Mouse (Mus musculus): ENCODE measurements around the gene Timp2.
"Not testable (repeated sequence)": the region's sequence is repeated elsewhere in the genome, so short reads cannot be mapped to it uniquely, and the experiment has no call there.

Gene Timp2

DNA sequence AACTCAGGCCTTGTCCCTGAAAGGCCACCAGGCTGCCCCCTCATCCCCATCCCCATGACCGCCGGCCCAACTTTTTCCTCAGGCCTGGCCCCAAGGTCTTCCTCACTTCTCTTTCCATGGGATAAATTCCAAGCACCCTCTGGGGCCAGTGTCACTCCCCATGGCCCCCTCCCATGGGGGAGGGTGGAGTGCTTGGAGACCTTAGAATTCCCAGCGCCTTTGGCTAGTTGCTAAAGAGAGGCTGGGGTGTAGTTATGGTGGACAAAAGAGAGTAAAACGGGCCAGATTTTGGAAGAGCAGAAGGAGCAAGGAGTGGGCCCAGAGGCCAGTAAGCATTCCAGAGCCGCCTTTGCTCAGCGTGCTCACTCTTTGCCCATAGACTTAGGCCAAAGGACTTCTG is at the start of gene Timp2:
Gene Timp2, minus strand, starts transcription at position 101 of the 400 bp plus-strand sequence.
- in situ Hi-C loops (cut with MboI; ENCODE audit: low pct_unique_long_range_greater_than_20kb in 1 of 2, low sequenced_read_pairs in 2 of 2, unreplicated experiment in 1 of 2), result no loop called here

DNA sequence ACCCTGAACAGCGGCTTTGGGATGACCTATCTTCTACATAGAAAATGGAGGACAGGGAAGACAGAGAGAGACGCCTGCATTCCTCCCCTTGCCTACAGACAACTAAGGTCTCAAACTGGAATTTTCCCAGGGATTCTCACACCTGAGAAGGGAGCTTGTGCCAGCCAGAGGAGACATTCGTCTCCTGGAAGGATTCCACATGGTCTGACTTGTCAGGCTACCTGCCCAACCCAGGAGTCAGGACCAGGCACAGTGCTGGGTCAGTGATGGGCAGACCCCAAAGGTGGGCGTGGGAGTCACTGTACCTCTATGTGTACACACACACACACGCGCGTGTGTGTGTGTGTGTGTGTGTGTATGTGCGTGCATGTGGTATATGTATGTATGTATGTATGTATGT is 49.8 kb upstream of the Timp2 start:
- in situ Hi-C loops (cut with MboI; ENCODE audit: low pct_unique_long_range_greater_than_20kb in 1 of 2, low sequenced_read_pairs in 2 of 2, unreplicated experiment in 1 of 2), result no loop called here

DNA sequence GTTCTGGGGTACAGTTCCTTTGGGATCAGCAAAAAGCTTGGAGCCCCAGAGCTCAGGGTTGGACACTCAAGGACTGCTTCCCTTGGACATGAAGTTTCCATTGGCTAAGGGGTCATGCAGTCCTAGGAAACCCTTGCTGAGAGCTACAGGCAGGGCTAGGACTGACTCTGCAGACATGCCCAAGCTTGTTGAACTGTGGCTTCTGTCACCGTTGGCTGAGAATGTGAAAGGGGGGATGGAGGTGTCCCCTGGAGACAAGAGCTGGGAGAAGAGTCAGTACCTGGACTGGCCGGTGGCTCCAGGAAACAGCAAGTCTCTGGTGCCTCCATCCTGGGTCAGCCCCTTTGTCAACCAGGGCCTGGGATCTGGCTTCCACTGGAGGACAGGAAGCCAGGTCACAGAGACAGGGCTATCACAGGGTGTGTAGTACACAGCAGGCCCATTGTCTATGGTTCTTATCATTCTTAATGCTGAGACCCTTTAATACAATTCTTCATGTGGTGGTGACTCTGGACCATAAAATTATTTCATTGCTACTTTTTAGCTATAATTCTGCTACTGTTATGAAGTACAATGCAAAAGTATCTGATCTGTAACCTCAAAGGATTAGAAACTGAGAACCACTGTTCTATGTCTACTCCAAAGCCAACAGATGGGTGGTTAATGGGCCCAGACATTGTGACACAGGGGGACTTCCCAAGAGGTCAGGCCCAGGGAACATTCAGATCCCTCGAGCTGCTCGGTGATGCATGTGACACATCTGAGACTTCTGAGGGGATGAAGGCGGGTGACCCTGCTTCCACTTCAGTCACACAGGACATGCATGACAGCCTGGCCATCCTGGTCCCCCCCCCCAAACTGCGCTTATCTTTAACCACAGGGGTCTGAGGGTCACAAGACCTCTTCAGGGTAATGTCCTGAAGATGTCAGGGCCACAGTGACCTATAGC is 48.7 kb upstream of the Timp2 start:
- in situ Hi-C loops (cut with MboI; ENCODE audit: low pct_unique_long_range_greater_than_20kb in 1 of 2, low sequenced_read_pairs in 2 of 2, unreplicated experiment in 1 of 2), result no loop called here

- in situ Hi-C loops (cut with MboI; ENCODE audit: low pct_unique_long_range_greater_than_20kb in 1 of 2, low sequenced_read_pairs in 2 of 2, unreplicated experiment in 1 of 2), result no loop called here
These were observed 47.6 kb upstream of the Timp2 start for GRCm38 (mm10) chr11:118403183-118403582.

GRCm38 (mm10) chr11:118401760-118402280 is 46.3 kb upstream of the Timp2 start, which contains the start of gene Lgals3bp:
Lgals3bp (minus strand) TSS chr11:118402092.
- in situ Hi-C loops (cut with MboI; ENCODE audit: low pct_unique_long_range_greater_than_20kb in 1 of 2, low sequenced_read_pairs in 2 of 2, unreplicated experiment in 1 of 2), result no loop called here

- in situ Hi-C loops (cut with MboI; ENCODE audit: low pct_unique_long_range_greater_than_20kb in 1 of 2, low sequenced_read_pairs in 2 of 2, unreplicated experiment in 1 of 2), result no loop called here
These were observed 45.7 kb upstream of the Timp2 start for GRCm38 (mm10) chr11:118401195-118401594.

DNA sequence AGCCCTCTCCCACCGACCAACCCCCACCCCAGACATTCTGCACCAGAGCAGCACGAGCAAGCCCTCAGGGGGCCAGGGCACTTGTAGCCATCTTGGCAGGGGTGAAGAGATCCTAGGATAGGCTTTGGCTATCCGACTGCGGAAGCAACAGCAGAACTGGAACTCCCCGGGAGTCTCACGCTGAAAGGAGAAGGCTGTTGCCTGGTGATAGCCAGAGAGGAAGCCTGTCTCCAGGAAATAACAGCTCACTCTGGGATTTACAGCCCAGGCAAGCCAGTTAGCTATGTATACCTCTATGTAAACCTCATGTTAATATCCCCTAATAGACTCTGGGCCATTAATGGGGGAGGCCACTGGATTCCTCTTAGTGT is 45.0 kb upstream of the Timp2 start:
- in situ Hi-C loops (cut with MboI; ENCODE audit: low pct_unique_long_range_greater_than_20kb in 1 of 2, low sequenced_read_pairs in 2 of 2, unreplicated experiment in 1 of 2), result no loop called here

- in situ Hi-C loops (cut with MboI; ENCODE audit: low pct_unique_long_range_greater_than_20kb in 1 of 2, low sequenced_read_pairs in 2 of 2, unreplicated experiment in 1 of 2), result no loop called here
These were observed 44.5 kb upstream of the Timp2 start for GRCm38 (mm10) chr11:118399891-118400565.

DNA sequence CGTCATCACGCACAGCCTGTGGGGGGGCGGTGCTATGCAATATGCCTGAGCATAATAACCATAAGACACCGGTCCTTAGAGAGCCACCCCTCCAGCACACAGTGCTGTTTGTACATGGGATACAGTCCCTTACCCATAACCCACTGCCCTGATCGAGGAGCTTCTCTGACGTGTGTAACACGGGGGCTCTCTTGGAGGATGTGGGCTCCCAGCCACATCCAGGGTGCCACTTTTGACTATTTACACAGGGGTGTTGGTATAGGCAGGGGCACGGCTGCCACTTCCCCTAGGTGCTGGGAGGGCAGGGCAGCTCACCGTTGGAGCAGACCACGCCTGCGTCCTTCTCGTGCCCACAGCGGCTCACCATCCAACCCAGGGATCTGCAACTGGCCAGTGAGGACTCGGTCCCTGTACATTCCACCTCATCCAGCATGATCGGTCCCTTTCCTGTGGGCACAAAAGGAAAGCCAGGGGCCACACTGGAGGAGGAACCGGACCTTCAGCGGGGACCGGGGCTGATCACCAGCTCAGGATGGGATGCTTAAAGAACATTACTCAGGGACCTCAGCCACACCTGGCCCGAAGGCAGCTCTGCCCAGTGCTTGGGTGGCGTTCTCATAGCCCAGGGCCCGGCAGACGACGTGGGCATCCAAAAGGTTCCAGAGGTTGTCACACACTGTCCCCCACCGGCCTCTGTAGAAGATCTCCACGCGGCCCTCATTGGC is 42.4 kb upstream of the Timp2 start:
- in situ Hi-C loops (cut with MboI; ENCODE audit: low pct_unique_long_range_greater_than_20kb in 1 of 2, low sequenced_read_pairs in 2 of 2, unreplicated experiment in 1 of 2), result no loop called here

DNA sequence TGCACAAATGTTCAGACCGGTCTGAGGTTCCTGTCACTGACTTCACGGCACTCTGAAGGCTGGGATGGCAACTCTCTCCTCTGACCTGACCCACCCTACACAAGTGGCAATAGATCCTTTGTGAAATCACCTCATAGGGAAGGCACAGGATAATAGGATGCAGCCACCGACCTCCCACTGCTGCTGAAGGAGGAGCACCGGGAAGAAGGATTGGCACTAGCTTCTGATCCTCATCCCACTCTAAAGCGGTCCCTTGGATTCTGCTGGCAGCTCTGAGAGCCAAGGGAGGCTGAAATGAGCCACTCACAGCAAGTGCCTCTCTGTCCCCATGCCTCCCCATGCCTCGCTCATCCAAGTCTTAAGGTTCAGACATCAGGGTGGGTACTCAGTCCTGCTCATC is 39.0 kb upstream of the Timp2 start:
- in situ Hi-C loops (cut with MboI; ENCODE audit: low pct_unique_long_range_greater_than_20kb in 1 of 2, low sequenced_read_pairs in 2 of 2, unreplicated experiment in 1 of 2), result no loop called here

- in situ Hi-C loops (cut with MboI; ENCODE audit: low pct_unique_long_range_greater_than_20kb in 1 of 2, low sequenced_read_pairs in 2 of 2, unreplicated experiment in 1 of 2), result no loop called here
These were observed 38.5 kb upstream of the Timp2 start for GRCm38 (mm10) chr11:118393991-118394390.

GRCm38 (mm10) chr11:118387816-118388215 is 32.3 kb upstream of the Timp2 start:
- in situ Hi-C loops (cut with MboI; ENCODE audit: low pct_unique_long_range_greater_than_20kb in 1 of 2, low sequenced_read_pairs in 2 of 2, unreplicated experiment in 1 of 2), result not testable (repeated sequence)

- in situ Hi-C loops (cut with MboI; ENCODE audit: low pct_unique_long_range_greater_than_20kb in 1 of 2, low sequenced_read_pairs in 2 of 2, unreplicated experiment in 1 of 2), result no loop called here
These were observed 23.9 kb upstream of the Timp2 start for GRCm38 (mm10) chr11:118379251-118380009.

- in situ Hi-C loops (cut with MboI; ENCODE audit: low pct_unique_long_range_greater_than_20kb in 1 of 2, low sequenced_read_pairs in 2 of 2, unreplicated experiment in 1 of 2), result no loop called here
These were observed 23.1 kb upstream of the Timp2 start for GRCm38 (mm10) chr11:118378656-118379055.

DNA sequence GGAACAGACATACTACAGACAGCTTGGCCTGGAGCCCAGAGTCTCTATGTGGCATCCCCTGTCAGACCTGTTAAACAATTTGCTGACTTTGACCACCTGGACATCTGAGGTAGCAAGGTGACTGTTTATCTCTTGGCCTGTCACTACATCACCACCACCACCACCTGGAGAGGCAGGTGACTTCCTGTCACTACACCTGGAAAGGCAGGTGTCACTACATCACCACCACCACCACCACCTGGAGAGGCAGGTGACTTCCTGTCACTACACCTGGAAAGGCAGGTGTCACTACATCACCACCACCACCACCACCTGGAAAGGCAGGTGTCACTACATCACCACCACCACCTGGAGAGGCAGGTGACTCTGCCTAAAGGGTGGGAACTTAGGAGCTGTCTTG is 20.8 kb upstream of the Timp2 start:
- in situ Hi-C loops (cut with MboI; ENCODE audit: low pct_unique_long_range_greater_than_20kb in 1 of 2, low sequenced_read_pairs in 2 of 2, unreplicated experiment in 1 of 2), result not testable (repeated sequence)

DNA sequence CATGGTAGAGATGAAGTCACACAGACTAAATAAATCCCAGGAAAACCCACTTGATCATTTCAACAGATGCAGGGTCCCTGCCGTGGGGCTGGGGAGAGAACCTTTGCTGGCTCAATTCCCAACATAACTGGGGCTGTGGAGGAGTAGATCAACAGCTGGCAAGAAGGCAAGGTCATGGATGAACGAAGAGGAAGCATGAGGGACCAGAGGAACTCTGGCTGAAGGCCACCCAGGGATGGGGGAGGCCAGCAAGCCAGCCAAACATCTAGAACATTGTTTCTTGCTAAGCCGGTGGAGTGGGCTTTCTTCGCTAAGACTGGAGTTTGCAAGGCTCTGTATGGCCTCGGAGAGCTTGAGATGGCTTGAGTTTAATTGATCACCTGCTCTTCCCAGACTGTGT is 20.3 kb upstream of the Timp2 start:
- in situ Hi-C loops (cut with MboI; ENCODE audit: low pct_unique_long_range_greater_than_20kb in 1 of 2, low sequenced_read_pairs in 2 of 2, unreplicated experiment in 1 of 2), result no loop called here

- in situ Hi-C loops (cut with MboI; ENCODE audit: low pct_unique_long_range_greater_than_20kb in 1 of 2, low sequenced_read_pairs in 2 of 2, unreplicated experiment in 1 of 2), result no loop called here
These were observed 19.9 kb upstream of the Timp2 start for GRCm38 (mm10) chr11:118375461-118375860.

GRCm38 (mm10) chr11:118375006-118375405 is 19.5 kb upstream of the Timp2 start:
- in situ Hi-C loops (cut with MboI; ENCODE audit: low pct_unique_long_range_greater_than_20kb in 1 of 2, low sequenced_read_pairs in 2 of 2, unreplicated experiment in 1 of 2), result no loop called here
